Mouse (Mus musculus) erythroblast, embryonic 14.5 days (primary cell): ENCODE measurements around the gene Il24.

Experiments
- GATA1 ChIP-seq: IDR thresholded peaks from 2 replicates; pipeline ENCODE4 v1.6.1; 2012; ENCODE audit warnings: low read length, inconsistent platforms, mixed read lengths
- TAL1 ChIP-seq: IDR thresholded peaks from 3 replicates; pipeline ENCODE4 v1.6.1; 2012; ENCODE audit warnings: low read length, inconsistent platforms, mixed read lengths

GRCm38 (mm10) chr1:130876931-130877509 lies 10.2 kb downstream of the Il24 start:
- TF ChIP-seq TAL1 (no peak), GATA1 (no peak)
